Mouse (Mus musculus) stomach, postnatal 0 days (tissue): ENCODE measurements at regions not wholly inside any gene's neighbourhood (a gene's known extent, or its start where the extent isn't known, plus 50 kb on each side); places are given as distances from the start of the nearest gene placed in this dataset.

Experiments
- CTCF ChIP-seq: IDR thresholded peaks from 2 replicates; pipeline ENCODE4 v1.5.1; 2016; ENCODE audit warnings: antibody characterized with exemption, low read depth, mild to moderate bottlenecking, moderate library complexity
- EP300 ChIP-seq: optimal IDR thresholded peaks from 2 replicates; pipeline ENCODE3; 2016; ENCODE audit warnings: antibody characterized with exemption

DNA sequence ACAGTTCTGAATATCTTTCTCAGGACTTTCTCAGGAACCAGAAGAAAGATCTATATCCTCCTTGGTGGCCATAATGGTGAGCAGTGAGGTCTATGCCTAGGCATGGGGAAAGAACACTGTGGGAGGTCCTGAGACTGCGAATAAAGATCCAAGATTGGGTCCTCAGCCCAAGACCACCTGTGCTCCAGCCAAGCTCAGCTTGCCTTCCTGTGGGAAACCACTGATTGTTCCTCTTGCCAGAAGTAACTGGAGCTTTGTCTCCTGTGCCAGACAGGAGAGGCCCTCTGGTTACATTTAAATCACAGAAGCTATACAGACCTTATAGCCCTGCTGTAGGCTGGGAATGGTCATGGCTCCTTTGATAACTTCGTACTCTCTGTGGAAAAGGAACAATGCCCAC is 148.8 kb upstream of the Sh3bp4 start:
- TF ChIP-seq CTCF (no peak), EP300 (no peak)
